Mouse (Mus musculus): ENCODE data around the gene Tle4. TPM values are rescaled to one million over a fixed set of nuclear protein-coding genes. Genes with fewer than 3 reads are reported as not detected.

Tle4 gene
- total RNA-seq, 2 experiments from 2014 or later, result 10.8 to 12.1 TPM

- DNase-seq, result no peak
- intact Hi-C loops (cut with DNase I), result no loop called here
Measured at GRCm38 (mm10) chr19:14536676-14537075, 61.2 kb downstream of the Tle4 start.

GRCm38 (mm10) chr19:14534447-14534846 lies 63.4 kb downstream of the Tle4 start:
- DNase-seq, result no peak
- intact Hi-C loops (cut with DNase I), result no loop called here

GRCm38 (mm10) chr19:14532861-14533260 lies 65.0 kb downstream of the Tle4 start:
- intact Hi-C loops (cut with DNase I), result no loop called here

GRCm38 (mm10) chr19:14520098-14520802 lies 77.6 kb downstream of the Tle4 start:
- no peak for DNase-seq
- intact Hi-C loops (cut with DNase I), result no loop called here

More at GRCm38 (mm10) chr19:14532861-14533260, 65.0 kb downstream of the Tle4 start:
- DNase-seq, result no peak

- intact Hi-C loops (cut with DNase I), result no loop called here
- no peak for DNase-seq
Measured at GRCm38 (mm10) chr19:14519186-14519585, 78.7 kb downstream of the Tle4 start.

- no peak for DNase-seq
- intact Hi-C loops (cut with DNase I), result no loop called here
Measured at GRCm38 (mm10) chr19:14518438-14519044, 79.3 kb downstream of the Tle4 start.

- intact Hi-C loops (cut with DNase I), result no loop called here
- DNase-seq, result no peak
Measured at GRCm38 (mm10) chr19:14516420-14516819, 81.4 kb downstream of the Tle4 start.

- DNase-seq, result no peak
- intact Hi-C loops (cut with DNase I), result no loop called here
Measured at GRCm38 (mm10) chr19:14508819-14509218, 89.0 kb downstream of the Tle4 start.

GRCm38 (mm10) chr19:14507911-14508310 lies 89.9 kb downstream of the Tle4 start:
- intact Hi-C loops (cut with DNase I), result no loop called here
- DNase-seq, result no peak

GRCm38 (mm10) chr19:14506875-14507670 lies 90.8 kb downstream of the Tle4 start:
- intact Hi-C loops (cut with DNase I), result no loop called here
- DNase-seq, result no peak

- intact Hi-C loops (cut with DNase I), result no loop called here
- DNase-seq, result no peak
Measured at GRCm38 (mm10) chr19:14505885-14506548, 91.8 kb downstream of the Tle4 start.

GRCm38 (mm10) chr19:14505401-14505800 lies 92.5 kb downstream of the Tle4 start:
- no peak for DNase-seq
- intact Hi-C loops (cut with DNase I), result no loop called here

- DNase-seq, result no peak
- intact Hi-C loops (cut with DNase I), result no loop called here
Measured at GRCm38 (mm10) chr19:14503862-14504261, 94.0 kb downstream of the Tle4 start.

GRCm38 (mm10) chr19:14502234-14502633 lies 95.6 kb downstream of the Tle4 start:
- intact Hi-C loops (cut with DNase I), result no loop called here

GRCm38 (mm10) chr19:14499835-14500425 lies 97.9 kb downstream of the Tle4 start:
- intact Hi-C loops (cut with DNase I), result no loop called here
- DNase-seq, result no peak

More at GRCm38 (mm10) chr19:14502234-14502633, 95.6 kb downstream of the Tle4 start:
- no peak for DNase-seq

- no peak for DNase-seq
- intact Hi-C loops (cut with DNase I), result no loop called here
Measured at GRCm38 (mm10) chr19:14493047-14493446, 104.8 kb downstream of the Tle4 start.

GRCm38 (mm10) chr19:14487180-14487579 lies 110.7 kb downstream of the Tle4 start:
- no peak for DNase-seq
- intact Hi-C loops (cut with DNase I), result no loop called here

- intact Hi-C loops (cut with DNase I), result no loop called here
Measured at GRCm38 (mm10) chr19:14485176-14485575, 112.7 kb downstream of the Tle4 start.

GRCm38 (mm10) chr19:14482562-14483138 lies 115.2 kb downstream of the Tle4 start:
- no peak for DNase-seq

More at GRCm38 (mm10) chr19:14485176-14485575, 112.7 kb downstream of the Tle4 start:
- DNase-seq, result no peak

More at GRCm38 (mm10) chr19:14482562-14483138, 115.2 kb downstream of the Tle4 start:
- intact Hi-C loops (cut with DNase I), result no loop called here

All from heart, postnatal 10 days (tissue).